Mouse (Mus musculus) yolk sac, embryonic 10.5 days (tissue): ENCODE measurements around the gene Kif6.
A peak's percentile ranks its signal among the peaks of the same experiment; 100 is the strongest.

Experiments used
- DNase-seq: peaks from one replicate; pipeline ENCODE4 v3.0.0-alpha.2; 2017; ENCODE audit warnings: low spot score

Kif6 gene

GRCm38 (mm10) chr17:49666728-49667127 lies 51.8 kb downstream of the Kif6 start:
- DNase-seq = no peak

GRCm38 (mm10) chr17:49668296-49668695 lies 53.4 kb downstream of the Kif6 start:
- no peak for DNase-seq

GRCm38 (mm10) chr17:49671921-49672339 lies 57.0 kb downstream of the Kif6 start:
- no peak for DNase-seq

- no peak for DNase-seq
Observed at GRCm38 (mm10) chr17:49672421-49672820, 57.5 kb downstream of the Kif6 start.

DNA sequence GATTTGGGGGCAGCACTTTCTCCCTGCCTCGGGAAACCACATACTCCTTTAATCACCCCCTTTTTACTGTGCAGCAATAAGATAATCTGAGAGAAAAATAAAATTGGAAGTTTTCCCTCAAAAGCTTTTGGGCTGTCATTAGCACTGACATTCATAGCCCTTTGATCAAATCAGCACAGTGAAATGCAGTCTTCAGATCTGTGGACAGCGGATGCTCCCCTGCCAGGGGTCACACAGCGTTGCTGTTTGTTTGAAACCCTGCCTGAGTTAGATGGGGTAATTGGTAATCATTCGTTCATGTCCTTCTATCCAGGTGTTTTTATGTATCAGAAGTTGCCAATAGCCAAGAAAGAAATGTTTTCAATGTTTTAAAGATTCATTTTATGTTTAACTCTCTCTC lies 60.7 kb downstream of the Kif6 start:
- DNase-seq = no peak

DNA sequence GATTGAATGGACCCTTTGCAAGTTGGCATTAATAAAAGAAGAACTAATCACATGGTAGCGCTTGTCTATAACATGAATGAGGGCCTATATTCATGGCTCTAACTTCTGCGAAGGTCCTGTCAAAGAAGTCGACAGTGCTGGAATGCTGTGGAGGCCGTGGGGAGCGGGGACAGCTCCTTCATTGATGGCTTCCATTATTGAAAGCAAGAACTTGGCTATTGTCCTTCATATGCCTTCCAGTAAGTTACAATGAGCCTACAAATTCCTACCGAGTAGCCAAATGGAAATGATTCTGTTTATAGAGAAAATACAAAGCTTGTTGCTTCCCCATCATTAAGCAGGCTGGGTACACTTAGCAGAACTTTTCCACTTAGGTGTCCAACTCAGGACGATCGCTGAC lies 66.5 kb downstream of the Kif6 start:
- no peak for DNase-seq

- no peak for DNase-seq
Observed at GRCm38 (mm10) chr17:49684146-49684545, 69.2 kb downstream of the Kif6 start.

- DNase-seq = peak; percentile 16
Observed at GRCm38 (mm10) chr17:49690607-49691454, 75.9 kb downstream of the Kif6 start.

- DNase-seq = peak; percentile 2
Observed at GRCm38 (mm10) chr17:49691455-49691805, 76.5 kb downstream of the Kif6 start.

GRCm38 (mm10) chr17:49693206-49693605 lies 78.3 kb downstream of the Kif6 start:
- DNase-seq = no peak

- DNase-seq = no peak
Observed at GRCm38 (mm10) chr17:49697220-49697619, 82.3 kb downstream of the Kif6 start.

DNA sequence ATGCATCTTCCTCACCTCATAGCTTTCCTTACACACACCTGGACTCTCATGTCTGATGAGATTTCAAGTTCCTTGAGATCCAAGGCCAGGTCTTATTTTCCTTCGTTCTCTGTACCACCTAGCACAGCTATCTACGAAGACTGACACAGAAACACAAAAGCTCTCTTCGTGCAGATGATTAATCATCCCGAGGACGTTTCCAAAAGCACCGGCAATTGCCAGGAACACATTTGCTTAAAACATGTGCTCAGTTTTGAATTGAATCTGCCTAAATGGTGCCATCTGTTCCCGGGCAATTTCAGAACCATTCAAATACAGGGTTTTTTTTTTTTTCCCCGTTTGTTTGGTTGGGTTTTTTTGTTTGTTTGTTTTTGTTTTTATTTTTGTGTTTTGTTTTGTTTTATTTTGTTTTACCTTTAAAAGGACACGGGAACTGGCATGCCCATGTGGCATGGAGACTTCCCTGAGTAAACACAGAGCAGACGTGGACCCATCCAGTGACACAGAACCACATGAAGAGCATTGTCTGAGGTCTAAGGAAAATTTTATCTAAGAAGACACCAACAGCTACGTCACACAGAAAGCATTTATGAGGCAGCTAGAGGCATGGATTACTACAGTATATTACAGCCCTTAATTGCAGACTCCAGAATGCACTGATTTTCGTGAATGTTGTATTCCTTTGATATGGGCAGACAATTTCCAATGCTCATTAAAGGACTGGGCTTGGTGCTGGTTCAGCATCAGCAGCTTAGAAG lies 88.7 kb downstream of the Kif6 start:
- no peak for DNase-seq

GRCm38 (mm10) chr17:49709192-49709591 lies 94.3 kb downstream of the Kif6 start:
- DNase-seq = no peak

DNA sequence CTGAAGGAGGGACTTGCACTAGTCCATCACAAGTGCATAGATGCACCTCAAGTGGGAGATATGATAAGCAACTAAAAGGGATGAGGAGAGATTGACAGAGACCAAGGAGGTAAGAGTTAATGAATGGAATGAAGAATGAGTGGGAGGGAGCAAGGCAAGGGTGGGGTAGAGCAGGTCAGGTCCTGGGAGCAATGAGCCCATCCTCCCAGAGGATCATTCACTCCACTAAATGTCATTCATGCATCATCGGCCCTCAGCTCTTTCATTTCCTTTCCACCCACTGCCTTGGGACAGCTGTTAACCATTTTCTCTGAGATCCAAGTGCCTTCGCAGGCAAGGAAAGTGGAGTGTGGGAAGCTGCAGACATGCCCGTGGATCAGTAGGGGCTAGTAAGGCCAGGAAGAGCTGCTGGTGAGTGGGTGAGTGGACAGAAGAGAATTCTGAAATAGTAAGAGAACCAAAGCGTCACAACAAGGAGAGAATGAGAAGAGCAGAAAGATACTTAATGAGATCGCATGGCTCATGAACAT lies 95.2 kb downstream of the Kif6 start:
- DNase-seq = no peak

GRCm38 (mm10) chr17:49726206-49726605 lies 111.3 kb downstream of the Kif6 start:
- no peak for DNase-seq

GRCm38 (mm10) chr17:49726976-49727375 lies 112.0 kb downstream of the Kif6 start:
- no peak for DNase-seq

DNA sequence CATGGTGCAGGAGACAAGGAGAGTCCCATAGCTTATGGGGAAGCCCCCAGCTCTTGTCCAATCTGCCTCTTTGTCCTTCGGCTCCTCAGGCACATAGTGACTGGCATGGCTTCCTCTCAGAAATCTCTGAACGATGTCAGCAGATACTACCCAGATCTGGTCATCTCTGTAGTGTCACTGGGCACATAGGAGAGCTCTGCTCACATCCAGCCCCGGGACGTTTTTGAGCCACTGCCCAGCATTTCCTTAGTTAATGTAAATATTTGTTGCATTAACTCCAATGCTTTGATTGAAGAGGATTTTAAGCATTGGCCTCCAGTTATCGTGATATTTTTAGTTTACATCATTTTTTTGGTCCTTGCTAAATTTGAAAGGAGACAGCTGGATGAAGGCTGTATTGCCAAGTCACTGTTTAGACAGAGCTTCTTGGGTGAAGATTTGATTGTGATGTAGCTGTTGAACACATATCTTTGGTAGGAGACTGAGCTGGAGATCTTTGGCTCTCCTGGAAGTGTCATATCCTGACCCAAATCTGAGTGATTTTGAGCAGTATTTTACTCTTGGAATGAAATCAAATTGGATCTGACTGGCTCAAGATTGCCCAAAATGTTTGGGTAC lies 112.6 kb downstream of the Kif6 start:
- no peak for DNase-seq

GRCm38 (mm10) chr17:49729856-49730255 lies 114.9 kb downstream of the Kif6 start:
- no peak for DNase-seq

DNA sequence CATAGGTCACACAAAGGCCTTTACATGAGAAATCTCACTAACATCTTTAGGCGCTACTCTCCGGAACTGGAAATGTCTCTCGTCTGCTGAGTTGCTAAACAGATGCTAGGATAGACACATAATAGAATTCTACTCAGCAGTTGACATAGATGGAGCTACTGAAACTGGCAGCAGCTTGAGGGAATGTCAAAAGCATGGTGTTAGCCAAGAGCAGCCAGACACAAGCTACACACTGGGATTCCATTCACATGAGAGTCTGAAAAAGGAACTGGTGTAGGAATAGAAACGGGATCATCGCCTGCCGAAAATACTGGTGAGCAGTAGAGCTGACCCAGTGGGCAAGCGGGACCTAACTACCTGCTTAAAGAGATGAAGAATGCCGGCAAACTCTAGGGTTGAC lies 117.8 kb downstream of the Kif6 start:
- no peak for DNase-seq

- peak; percentile 43 for DNase-seq
Observed at GRCm38 (mm10) chr17:49734079-49734478, 119.1 kb downstream of the Kif6 start.

DNA sequence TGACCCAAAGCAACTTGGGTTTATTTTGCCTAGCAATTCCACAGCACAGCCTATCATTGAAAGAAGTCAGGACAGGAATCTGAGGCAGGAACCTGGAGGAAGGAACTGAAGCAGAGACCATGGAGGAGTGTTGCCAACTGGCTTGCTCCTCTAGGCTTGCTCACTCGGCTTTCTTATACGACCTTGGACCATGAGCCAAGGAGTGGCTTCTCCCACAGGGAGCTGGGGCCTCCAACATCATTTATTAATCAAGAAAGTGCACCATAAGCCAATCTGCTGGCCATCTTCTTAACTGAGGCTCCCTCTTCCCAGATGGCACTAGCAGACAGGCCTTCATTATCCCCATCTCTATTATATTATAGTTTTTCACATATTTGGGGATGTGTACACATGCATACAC lies 119.8 kb downstream of the Kif6 start:
- DNase-seq = no peak

DNA sequence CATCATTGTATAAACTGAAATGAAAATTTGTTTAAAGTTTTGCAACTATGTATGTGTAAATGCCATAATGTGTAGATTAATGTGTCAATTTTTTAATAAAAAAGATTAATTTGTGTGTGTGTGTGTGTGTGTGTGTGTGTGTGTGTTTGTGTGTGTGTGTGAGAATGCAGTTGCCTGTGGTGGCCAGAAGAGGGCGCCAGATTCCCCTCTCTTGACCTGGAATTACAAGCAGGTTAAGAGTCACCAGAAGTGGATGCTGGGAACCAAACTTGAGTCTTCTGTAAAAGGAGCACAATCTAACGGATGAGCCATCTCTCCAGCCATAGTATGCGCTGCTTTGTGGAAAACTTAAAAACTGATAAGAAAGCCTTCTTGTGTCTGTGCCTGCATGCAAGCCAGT lies 121.4 kb downstream of the Kif6 start:
- DNase-seq = no peak
